Mouse (Mus musculus) mouse trophoblast stem cell (cell line): ENCODE measurements around the gene Csta1.

Experiments
- in situ Hi-C, 2 experiments: fragments of 300-500 bp; cut with MseI, MboI; formaldehyde crosslinking; loops; 2 replicates in 1 of 2; 3 replicates in 1 of 2; pipeline ENCODE4 v1.15.1; 2025

Csta1 gene

GRCm38 (mm10) chr16:36071450-36072379 is 59.3 kb downstream of the Csta1 start, which contains the start of the genes Fam162a and Ccdc58:
Gene Fam162a (minus strand): TSS chr16:36071594.
Gene Ccdc58 (plus strand): TSS chr16:36071685.
- in situ Hi-C loops = no loop called here

DNA sequence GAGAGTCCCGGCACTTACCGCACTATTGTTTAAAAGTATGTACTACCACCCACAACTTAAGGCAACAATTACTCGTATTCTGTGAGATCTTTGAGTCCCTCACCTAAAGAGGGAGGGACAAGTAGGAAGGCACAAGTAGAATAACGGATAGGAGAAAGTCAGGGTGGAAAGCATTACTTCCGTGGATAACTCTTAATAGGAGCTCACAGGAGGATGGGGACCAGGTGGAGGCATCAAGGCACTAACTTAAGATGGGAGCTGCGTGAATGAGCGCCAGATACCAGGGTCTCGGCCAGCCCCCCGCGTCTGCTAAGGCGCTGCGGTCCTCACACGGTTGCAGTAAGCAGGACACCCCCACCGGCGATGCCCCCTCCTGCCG is 60.0 kb downstream of the Csta1 start:
- in situ Hi-C loops = no loop called here
